Mouse (Mus musculus): Measurements from ENCODE around the gene A930033H14Rik. TPM values are rescaled to one million over a fixed set of nuclear protein-coding genes. Genes with fewer than 3 reads are reported as not detected.

Gene A930033H14Rik
- 1 to 10 TPM; 3.2 to 5.1 TPM for total RNA-seq (2021)

DNA sequence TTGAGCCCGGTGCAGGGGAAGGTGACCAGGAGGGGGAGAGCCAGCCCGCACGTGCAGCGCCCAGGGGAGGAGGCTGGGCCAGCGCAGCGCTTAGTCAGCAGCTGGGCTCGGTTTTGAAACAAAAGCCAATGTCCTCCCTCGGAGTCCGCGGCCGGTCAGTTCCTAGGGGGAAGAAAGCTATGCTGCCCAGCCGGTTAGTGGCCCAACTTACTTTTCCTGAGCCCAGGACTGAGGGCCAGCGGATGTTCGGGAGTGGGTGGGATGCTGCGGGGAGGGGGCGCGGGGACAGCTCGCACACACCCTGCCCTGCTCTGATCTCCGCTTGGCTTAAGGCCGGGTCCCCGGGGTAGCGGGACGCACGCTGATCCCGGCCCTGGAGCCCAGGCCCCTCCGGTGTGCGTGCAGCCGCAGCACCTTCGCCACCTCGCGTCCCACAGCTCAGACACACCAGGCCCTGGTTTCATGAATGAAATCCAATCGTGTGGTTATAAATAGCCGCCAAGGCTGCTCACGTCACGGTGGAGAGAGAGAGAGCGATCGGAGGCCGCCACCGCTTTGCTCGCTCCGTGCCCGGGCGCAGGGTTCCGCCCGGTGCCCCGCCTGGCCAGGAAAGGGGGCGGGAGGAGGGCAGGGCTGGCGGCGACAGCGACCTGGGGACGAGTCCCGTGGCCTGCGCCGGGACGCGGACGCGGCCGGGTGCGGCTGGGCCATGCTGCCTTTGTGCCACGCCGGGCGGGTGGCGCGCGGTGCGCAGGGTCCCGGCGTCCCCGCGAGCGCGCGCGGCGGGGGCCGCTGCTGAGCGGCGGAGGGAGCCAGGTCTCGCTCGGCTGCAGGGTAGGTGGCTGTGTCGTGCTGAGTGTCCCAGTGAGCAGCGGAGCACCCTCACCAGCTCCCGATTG lies at the start of gene A930033H14Rik:
Gene A930033H14Rik, minus strand, starts transcription at position 557 of the 899 bp plus-strand sequence.
- DNase-seq: peak; percentile 92 to 93
- intact Hi-C loops (cut with DNase I): loop anchor here (2.0 kb wide), 3 partner anchors 26 to 64 kb away; no protein-coding TSS in a partner anchor

- DNase-seq: no peak
- intact Hi-C loops (cut with DNase I): no loop called here
These were observed 47.0 kb upstream of the A930033H14Rik start for GRCm38 (mm10) chr10:69259929-69260328.

DNA sequence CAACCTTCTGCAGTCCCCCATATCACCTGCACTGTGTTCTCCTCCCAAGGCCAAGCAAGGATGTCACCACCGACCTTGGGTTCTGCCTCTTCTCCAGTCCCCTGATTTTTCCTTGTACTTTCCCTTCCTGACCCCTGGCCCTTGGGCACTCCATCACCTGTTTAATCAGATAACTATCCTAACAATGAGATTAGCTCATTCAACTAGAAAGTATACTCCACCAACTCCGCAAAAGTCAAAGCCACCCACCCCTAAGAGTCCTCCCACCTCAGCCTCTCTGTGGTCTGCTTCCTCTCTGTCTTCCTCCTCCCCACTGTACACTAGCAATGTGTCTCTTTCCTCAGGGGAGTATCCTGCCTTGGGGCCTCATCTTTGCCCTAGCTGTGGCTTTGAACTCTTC lies 46.3 kb upstream of the A930033H14Rik start:
- intact Hi-C loops (cut with DNase I): no loop called here

GRCm38 (mm10) chr10:69258588-69258987 lies 45.7 kb upstream of the A930033H14Rik start:
- DNase-seq: peak; percentile 76 to 78
- intact Hi-C loops (cut with DNase I): no loop called here

More for the DNA sequence above, 46.3 kb upstream of the A930033H14Rik start:
- no peak for DNase-seq

- intact Hi-C loops (cut with DNase I): no loop called here
- DNase-seq: no peak
These were observed 44.8 kb upstream of the A930033H14Rik start for GRCm38 (mm10) chr10:69257592-69258133.

DNA sequence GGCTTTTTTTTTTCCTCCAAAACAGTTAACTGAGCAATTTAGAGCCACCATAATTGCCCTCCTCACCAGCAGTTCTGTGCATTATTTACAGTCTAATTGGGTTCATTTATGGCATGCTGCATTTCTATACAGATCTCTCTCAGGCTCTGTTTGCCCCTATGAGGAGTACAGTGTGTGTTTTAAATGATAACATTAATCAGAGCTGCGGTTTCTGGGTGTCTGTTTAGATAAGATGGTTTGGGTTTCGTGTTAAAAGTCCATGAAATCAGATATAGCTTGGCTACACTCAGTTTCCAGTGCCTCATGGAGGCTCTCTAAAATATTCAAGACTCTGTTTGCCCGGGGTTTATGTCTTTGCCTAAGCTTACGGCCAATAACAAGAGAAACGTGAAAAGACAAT lies 42.7 kb upstream of the A930033H14Rik start:
- intact Hi-C loops (cut with DNase I): no loop called here
- no peak for DNase-seq

DNA sequence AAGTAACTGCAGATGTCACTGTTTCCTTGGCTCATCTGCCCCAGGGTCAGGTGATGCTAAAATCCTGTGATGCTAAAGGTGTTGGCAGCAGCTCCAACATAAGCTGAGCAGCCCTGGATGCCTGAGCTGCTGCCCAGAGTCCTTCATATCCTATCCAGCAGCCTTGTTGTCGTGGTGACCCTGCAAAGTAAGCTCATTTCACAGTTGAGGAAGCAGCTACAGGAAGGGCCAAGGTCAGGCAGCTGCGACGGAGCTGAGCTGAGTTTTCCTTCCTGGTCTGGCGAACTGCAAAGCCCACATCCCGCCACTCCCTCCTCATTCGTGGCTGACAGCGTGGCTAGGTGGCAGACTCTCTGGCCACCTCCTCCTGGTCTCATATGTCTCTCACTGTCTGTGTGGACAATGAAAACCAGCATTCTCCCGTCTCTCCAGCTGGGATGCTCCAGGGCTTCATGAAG lies 41.5 kb upstream of the A930033H14Rik start:
- peak; percentile 77 to 81 for DNase-seq
- intact Hi-C loops (cut with DNase I): no loop called here

DNA sequence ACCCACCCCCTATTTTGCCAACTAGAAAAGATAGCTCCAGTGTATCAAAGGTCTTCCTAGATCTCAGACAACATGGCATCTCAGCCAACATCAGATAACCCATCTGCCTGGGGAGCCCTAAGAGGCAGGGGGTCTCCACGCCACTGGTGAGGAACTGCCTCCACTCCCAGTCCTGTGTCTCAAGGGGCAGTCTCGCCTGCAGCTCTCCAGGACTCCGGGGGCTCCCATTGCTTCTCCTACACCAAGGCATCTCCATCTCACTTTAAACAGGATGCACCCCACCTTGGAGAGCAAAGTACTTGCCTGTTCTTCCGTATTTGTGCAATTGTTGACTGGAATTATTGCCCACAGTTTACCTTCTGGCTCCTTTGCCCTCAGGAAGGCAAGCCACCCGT lies 40.8 kb upstream of the A930033H14Rik start:
- intact Hi-C loops (cut with DNase I): loop anchor here (2.0 kb wide), 2 partner anchors 41 to 53 kb away; partner anchors contain the start of gene A930033H14Rik
- DNase-seq: no peak

DNA sequence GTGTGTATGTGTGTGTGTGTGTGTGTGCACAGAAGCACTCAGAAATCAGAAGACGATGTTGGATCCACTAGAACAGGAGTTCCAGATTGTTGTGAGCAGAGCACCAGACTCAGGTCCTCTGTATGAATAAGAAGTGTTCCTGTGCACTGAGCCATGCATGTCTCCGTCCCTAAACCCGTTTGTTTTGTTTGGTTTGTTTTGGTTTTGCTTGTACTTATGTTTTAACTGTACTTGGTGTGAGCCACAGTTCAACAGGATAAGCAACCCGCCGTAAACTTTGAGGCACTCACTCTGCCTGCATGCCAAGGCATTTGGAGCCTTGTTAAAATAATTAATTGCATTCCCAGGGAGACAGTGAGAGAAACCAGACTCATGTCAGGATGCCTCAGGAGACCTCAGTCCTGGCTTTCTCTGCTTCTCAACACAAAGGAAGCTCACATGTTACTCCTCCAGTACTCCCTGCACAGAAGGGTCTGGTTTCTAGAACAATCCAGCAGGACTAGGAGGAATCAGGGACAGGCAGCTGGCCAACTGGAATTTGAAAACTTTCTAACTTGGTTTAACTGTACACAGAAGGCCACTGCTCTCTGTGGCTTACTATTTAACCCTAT lies 40.3 kb upstream of the A930033H14Rik start:
- intact Hi-C loops (cut with DNase I): loop anchor here (2.0 kb wide), 2 partner anchors 40 to 54 kb away; partner anchors contain the start of gene A930033H14Rik
- DNase-seq: peak; percentile 76 to 79

GRCm38 (mm10) chr10:69252112-69253074 lies 39.5 kb upstream of the A930033H14Rik start:
- intact Hi-C loops (cut with DNase I): loop anchor here (2.0 kb wide), 2 partner anchors 40 to 54 kb away; partner anchors contain the start of gene A930033H14Rik

GRCm38 (mm10) chr10:69251254-69251653 lies 38.4 kb upstream of the A930033H14Rik start:
- no peak for DNase-seq
- intact Hi-C loops (cut with DNase I): no loop called here

More at GRCm38 (mm10) chr10:69252112-69253074, 39.5 kb upstream of the A930033H14Rik start:
- DNase-seq: no peak

GRCm38 (mm10) chr10:69248261-69249160 lies 35.6 kb upstream of the A930033H14Rik start:
- DNase-seq: no peak
- intact Hi-C loops (cut with DNase I): no loop called here

GRCm38 (mm10) chr10:69247311-69248033 lies 34.6 kb upstream of the A930033H14Rik start:
- no peak for DNase-seq
- intact Hi-C loops (cut with DNase I): no loop called here

GRCm38 (mm10) chr10:69246762-69247161 lies 33.9 kb upstream of the A930033H14Rik start:
- no peak for DNase-seq

DNA sequence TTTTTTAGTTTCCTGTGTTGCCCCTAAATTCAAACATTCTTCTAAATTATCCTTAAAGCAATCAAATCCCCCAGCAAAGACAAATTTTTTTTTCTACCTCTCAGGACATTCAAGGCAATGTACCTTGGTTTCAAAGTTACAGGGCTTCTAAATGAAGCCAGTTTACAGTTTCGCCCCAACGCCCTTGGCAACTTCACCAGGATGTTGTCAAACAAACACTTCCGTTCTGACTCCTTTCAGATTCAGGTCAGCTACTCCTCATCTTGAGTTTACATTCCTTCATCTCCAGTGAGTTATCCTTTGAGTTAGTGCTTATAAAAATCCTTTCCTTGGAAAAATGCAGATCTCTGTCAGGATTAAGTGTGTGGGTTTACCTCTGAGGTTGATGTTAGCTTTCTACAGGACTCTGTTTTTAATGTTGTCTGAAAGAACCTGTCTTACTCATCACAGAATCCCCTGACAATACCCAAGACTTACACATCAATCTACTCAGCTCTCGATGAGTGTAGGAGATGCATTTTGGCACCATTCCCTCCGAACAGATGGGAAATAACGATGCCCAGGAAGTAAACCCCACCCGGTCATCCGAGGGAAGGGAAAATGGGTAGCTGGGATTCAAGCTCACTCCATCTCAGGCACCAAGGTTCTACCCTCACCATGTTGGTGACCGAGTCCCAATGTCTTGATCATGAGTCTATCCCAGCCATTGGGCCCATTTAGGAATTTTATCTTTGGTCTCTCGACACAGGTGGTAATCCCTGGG lies 33.2 kb upstream of the A930033H14Rik start:
- no peak for DNase-seq
- intact Hi-C loops (cut with DNase I): no loop called here

More at GRCm38 (mm10) chr10:69246762-69247161, 33.9 kb upstream of the A930033H14Rik start:
- intact Hi-C loops (cut with DNase I): no loop called here

DNA sequence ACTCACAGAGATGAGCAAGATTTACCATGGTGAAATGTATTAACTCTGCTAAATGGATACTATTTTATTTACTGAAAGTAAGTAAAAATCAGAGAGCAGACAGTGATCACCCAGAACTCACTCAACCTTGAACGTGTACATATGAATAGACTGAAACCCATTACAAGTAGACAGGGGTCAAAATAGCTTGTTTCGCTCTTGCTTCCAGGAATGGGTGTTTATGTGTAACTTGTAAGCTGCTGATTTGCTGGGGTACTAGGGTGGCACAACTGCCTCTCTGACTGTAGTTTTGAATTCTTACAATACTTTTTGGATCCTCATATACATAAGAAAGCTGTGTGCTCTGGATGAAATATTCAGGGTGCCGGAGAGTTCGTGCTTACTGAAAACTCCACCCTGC lies 32.3 kb upstream of the A930033H14Rik start:
- intact Hi-C loops (cut with DNase I): no loop called here
- DNase-seq: no peak

DNA sequence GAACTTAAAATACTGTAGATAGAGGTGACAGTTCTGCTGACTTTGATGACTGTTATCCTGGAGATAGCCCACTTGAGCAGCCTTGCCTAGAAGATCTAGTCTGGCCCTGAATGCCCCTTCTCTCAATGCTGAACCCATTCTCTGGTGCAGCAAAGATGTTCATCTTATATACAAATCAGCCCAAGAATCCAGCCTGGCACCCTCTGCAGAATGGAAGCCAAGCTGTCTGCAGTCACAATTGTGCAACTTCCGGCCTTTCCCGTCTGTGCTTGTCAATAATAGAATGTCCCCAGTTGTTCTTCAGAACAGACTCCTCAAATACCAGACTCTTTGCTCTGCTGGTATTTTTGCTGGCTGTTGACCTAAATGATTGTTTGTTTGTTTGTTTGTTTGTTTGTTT lies 27.6 kb upstream of the A930033H14Rik start:
- no peak for DNase-seq

More for the DNA sequence above, 27.6 kb upstream of the A930033H14Rik start:
- intact Hi-C loops (cut with DNase I): no loop called here
